Mouse (Mus musculus): Measurements from ENCODE around the gene Slc34a3.

GRCm38 (mm10) chr2:25238106-25238505, 3.9 kb upstream of the Slc34a3 start:
- TF ChIP-seq CTCF (IDR thresholded peaks at IDR 0.05; ENCODE audit: borderline replicate concordance, insufficient read depth, low read depth, low read length): no peak
- TF ChIP-seq POLR2A (IDR thresholded peaks at IDR 0.05; ENCODE audit: borderline replicate concordance, insufficient read depth, low read length): no peak
